Mouse (Mus musculus): ENCODE measurements around the gene Spsb1.
A peak's percentile ranks its signal among the peaks of the same experiment; 100 is the strongest.

Gene Spsb1

DNA sequence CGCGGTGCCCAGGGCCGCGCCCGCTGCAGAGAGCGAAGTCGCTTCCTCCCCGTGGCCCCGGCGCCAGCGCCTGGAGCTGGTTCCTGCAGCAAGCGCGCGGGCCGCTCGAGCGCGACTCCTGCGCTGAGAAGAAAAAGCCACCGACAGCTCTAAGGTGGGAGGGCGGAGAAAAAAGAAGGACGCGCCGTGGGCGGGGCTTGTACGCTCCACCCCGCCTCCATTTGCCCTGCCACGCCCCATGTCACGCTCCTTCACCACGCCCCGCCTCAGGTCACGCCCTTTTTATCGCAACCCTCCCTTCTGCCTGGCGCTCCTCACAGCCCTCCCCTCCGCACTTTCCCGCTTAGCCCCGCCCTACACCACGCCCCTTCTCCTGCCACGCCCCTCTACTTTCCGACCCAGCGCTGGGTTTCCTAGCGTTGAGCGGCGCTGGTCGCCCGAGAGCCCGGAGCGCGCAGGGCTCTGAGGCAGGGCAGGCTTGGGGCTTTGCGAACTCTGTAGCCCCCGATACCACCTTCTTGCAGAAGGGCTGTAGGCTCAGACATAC lies at the start of gene Spsb1:
Gene Spsb1, minus strand, starts transcription at position 151 of the 547 bp plus-strand sequence.
- DNase-seq (ENCODE audit: low spot score), result peak; percentile 97

DNA sequence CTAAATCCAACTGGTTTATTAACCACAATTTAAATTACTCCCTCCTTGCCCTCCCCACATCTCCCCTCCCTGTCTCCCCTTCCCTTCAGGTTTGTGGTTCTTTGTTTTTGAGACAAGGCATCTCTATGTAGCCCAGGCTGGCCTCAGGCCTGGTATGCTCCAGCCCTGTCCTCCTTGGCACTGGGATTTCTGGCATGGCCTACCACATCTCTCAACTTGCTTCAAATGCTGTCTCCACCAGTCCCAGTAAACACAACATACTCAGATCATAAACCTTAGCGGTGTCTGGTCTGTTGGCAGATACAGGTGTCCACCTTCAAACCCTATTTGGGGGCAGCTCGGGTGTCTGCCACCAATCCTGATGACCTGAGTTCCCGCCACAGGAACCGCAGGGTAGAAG lies 48.8 kb upstream of the Spsb1 start:
- no peak for DNase-seq (ENCODE audit: low spot score)

DNA sequence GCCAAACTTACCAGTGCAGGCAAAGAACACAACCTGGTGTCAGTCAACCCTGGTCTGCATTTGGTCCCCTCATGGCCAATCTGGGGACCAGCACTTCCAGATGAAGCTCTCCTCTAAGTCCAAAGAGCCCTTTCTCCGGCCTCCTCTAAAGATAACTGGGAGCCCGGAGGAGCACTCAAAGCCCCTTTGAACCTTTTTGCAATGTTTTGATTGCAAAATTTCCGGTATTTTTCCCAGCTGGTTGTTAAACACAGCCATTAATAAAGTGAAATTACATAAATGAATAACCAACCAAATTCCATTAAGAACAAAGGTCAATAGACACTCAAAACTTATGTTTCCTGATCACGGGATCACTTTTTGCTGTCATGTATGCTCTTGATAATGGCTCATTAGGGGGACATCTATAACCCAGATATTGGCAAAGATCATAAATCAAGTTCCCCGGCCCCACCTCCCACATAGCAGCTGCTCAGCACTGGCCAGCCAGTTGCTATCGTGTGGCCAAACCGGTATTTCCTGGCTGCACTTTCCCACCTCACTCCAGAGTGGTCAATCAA lies 48.3 kb upstream of the Spsb1 start:
- DNase-seq (ENCODE audit: low spot score), result peak; percentile 39

DNA sequence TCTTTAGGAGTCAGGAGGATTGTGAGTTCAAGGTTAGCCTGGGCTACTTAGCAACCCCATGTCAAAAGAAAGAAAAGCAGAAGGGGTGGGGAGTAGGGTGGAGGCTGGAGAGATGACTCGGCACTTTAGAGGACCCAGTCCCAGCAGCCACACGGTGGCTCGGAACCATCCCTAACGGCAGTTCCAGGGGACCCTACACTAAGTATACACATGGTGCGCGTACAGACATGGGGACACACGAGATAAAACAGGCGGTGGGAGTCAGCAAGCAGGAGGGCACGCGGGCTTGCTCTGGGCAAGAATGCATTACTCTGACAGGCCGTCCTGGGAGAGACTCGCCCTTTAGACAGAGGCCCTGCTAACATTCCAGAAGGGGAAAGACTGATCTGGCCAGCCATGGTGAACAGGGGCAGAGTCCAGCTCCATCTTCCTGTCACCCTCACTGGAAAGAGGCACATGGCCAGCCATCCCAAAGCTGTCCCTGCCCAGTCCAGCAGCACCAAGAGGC lies 47.2 kb upstream of the Spsb1 start:
- peak; percentile 21 for DNase-seq (ENCODE audit: low spot score)

DNA sequence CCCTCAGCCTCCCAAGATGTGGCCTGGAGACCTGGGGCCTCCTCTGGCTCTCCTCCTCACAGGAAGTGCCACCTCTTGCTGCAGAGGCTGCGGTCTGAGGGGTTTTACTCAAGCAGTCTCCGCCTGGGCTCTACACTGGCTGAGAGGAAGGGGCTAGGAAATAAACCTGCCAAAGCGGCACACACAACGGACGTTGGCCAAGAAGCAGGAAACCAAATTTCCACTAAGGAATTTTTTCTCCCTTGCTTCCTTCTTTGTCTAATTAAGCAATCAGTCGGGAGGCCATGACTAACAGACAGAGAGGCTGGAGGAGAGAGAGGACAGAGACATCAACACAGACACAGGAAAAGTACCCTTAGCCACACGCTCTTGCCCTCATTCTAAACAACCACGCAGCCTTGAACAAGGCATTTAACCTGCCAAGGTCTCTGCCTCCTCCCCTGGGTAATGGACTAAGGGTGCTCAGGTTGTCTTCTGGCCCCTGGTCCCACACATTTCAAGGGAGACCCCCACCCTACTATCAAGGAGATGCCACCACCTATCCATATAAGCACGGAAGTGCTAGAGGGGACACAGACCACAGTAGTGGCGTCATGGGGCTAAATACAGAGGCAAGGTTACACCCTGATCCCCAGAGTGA lies 46.5 kb upstream of the Spsb1 start:
- DNase-seq (ENCODE audit: low spot score), result no peak

DNA sequence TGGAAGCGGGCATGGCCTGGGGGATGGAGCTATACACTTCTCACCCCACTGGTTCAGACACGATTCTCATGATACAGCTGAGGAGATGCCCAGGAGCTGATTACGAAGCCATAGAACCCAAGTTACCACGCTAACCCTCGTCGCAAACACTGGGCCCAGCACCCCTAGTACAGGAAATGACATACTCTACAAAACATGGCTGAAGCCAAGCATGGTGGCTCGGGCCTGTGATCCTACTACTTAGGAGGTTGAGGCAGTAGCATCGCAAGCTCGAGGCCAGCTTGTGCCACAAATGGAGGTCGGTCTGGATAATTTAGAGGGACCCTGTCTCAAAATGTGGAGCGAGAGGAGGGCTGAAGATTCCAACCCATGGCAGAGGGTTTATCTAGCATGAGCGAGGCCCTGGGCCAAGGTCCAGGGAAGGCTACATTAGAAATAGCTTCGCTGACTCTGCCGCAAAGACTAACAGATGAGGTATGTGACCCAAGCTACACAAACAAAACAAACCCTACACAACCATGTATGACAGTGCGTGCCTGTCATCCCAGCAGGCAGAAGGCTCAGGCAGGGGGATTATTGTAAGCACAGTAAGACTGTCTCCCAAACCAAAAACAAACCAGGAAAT lies 45.2 kb upstream of the Spsb1 start:
- no peak for DNase-seq (ENCODE audit: low spot score)

DNA sequence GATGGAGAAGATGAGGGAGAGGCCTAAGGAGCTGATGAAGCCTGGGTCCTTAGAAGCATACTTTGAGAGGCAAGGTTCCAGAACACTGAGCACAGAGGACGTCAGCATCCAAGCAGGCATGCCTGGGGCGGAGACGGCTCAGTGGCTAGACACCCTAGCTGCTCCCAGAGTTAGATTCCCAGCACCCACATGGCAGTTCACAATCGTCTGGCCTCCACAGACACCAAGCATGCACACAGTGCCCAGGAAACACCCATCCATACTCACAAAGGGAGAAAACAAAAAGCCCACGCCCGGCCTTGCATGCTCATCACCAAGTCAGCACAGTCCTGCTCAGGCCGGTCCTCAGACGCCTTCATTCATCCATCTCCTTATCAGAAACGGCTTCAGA lies 44.7 kb upstream of the Spsb1 start:
- DNase-seq (ENCODE audit: low spot score), result no peak

DNA sequence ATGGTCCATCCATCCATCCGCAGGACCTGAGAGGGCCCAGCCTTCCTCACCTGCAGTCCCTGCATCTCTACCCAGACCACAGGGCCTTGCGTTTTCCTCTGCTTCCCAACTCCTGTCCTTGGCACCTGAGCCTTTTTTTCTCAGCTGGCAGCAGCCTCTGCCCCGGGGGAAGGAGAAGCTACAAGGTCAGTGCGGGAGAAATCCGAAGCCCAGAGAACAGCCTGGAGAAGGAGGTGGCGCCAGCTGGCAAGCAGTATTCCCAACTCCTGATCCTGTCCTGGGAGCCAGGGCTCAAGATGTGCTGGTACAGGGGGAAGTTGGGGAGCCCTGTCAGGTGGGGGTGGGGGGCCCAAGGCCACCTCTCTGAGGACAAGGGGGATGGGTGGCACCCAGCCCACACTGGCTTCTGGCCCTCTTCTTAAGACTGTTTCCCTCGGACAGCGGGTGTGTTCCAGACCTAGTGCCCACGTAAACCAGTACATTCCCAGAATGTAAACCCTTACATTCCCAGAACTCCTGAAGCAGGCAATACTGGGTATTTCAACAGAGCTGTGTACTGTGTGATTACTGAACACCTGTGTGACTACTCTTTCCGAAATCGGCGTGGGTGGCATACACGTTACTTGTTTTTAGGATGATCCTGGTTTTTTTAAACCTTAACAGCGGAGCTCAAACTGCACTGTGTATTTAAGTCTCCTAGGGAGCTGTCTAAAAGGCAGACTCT lies 44.1 kb upstream of the Spsb1 start:
- no peak for DNase-seq (ENCODE audit: low spot score)

DNA sequence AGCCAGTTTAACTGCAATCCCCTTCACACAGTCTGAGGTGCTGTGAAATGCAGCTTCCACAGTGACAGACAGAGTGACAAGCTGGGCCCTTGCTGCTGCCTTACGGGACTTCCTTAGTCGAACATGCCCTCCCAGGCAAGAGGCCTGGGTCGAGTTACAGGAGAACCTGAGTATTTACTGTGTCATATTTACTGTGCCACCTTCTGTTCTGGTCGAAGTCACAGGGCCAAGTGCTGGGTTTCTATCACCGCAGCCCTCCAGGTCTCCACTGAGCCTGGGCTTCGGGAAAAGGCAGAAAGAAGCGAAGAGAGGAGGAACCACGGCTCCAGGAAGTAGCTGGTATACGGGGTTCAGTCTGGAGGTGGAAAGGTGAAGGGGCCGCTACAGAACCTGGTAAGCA lies 43.2 kb upstream of the Spsb1 start:
- DNase-seq (ENCODE audit: low spot score), result no peak

DNA sequence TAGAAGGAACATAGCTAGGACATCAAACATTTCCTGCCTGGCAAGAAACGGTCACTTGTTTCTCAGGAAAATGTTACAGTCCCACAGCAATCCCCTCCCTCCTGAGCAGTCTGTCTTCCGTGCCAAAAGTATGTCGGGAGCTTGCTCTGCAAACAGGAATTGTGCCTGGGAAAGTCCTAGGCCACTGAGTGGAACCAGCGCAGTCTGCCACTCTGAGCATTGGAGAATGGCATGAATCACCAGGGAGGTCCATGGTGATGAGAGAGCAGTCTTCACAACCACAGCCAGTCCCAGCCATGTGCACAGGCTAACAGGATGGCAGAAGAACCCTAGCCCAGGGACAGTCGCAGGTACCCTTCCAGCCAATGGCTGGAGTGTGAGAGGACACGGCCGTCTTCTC lies 41.6 kb upstream of the Spsb1 start:
- DNase-seq (ENCODE audit: low spot score), result no peak

DNA sequence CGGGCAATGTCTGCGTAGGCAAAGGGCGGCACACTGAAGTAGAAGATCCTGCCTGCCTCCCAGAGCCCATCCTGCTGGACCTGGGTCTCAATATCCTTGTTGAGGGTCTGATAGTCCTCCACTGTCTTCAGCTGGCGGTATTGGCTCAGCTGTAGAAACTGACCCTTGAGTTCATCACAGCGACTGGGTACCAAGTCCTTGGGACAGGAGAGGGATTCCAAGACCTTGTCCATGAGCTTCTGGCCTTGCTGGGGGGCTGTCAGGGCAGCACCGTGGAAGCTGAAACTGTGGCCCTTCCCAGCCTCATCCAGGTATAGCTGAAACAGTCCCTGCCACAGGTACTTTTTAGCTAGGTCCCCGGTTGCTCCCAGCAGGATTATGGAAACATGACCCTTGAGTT lies 41.1 kb upstream of the Spsb1 start:
- DNase-seq (ENCODE audit: low spot score), result no peak

DNA sequence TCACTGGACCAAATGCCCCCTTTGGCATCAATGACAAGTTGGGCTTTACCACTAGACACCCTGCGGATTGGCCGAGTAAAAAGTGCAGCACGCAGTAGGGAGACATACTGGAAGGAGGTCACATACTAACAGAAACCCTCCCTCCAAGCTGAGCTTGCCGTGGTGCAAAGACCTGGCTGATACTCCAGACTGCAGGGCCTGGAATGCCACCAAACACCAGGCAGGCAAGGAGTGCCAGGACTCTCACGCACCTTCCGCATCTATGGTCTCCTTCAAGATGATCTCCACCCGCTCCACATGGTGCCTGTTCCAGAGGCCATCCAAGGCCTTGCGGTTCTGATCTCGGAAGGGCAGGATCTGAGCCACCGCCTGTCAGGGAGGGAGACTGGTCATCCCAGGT lies 39.4 kb upstream of the Spsb1 start:
- DNase-seq (ENCODE audit: low spot score), result no peak

DNA sequence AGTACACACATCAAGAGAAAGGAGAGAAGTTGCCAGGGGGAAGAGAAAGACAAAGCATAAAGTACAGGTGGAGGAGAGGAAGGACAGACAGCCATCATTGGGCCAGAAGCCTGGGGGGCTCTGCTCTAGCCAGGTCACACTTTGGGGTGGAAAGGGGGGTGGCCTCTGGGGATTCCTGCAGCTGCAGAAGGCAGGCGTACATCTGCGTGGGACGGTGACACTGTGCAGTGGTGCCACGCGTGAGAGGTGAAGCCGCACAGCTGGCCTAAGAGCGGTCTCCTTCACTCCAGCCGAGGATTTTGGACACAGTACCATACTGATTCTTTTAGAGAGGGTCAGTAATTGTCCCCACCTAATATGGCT lies 37.8 kb upstream of the Spsb1 start:
- no peak for DNase-seq (ENCODE audit: low spot score)

DNA sequence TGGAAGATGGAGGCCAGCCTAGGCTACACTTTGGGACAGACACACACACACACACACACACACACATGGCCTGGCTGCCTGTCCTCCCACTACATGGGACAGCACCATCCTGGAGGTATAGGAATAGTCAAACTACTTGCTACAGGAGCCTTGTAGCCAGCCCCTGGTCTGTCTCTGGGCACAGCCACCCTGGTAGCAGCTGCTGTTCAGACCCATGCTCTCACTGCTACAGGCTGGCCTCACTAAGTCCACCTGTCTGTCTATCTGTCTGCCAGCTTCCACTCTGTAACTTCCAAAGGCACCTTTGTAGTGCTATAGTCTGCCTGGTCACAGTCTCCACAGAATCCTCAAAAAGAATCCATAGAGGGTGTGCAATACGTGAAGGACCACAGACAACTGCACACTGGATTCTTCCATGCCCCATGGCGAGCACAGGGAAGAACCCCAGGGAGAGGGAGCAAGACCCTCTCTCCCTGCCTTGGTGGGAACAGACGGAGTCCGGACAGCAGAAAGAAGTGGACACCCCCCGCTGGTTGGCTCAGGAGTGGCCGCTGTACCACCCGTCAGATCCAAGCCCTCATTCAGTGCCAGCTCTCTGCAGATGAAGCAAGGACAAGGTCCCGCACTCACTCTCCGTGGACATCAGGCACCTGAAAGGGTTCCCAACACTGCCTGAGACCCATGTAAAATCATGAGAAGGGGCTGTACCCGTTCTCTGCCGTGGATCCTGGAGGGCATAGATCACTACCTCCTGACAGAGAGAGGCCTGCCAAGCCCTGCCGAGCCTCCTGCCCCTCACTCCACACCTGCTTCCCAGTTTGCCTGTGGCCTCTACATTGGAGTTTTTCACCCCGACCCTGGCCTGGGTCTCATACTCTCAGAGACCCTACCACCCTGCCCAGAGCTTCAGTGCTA lies 37.2 kb upstream of the Spsb1 start:
- DNase-seq (ENCODE audit: low spot score), result no peak

DNA sequence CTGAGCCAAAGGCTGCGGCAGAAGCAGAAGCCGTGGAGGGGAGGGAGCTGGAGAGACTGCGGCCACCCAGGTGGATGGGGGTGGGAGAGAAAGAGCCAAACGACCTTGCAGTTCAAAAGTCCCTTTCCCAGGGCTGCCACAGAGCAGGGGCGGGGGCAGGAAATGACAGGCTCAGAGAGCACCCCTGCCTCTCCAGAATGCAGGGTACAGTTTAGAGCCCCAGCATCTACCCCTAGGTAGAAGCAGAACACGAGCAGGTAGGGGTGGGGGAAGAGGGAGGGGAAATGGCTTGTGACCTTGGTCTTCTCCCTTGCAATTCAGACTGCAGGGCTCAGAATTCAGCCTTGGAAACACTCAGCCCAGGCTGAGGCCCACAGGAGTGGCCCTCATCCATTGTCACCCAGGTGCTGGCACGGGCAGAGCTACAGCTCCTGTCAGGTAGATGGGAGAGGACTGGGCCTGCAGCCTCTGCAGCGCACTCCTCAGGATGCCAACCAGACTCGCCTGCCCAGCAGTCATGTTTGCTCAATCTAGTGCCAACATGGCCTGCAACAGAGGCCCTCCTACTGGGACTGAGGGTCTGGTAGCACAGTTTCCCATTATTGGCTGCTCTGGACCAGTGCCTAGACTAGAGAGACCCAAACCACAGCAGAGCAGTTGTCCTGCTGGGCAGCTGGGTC lies 36.3 kb upstream of the Spsb1 start:
- DNase-seq (ENCODE audit: low spot score), result no peak

DNA sequence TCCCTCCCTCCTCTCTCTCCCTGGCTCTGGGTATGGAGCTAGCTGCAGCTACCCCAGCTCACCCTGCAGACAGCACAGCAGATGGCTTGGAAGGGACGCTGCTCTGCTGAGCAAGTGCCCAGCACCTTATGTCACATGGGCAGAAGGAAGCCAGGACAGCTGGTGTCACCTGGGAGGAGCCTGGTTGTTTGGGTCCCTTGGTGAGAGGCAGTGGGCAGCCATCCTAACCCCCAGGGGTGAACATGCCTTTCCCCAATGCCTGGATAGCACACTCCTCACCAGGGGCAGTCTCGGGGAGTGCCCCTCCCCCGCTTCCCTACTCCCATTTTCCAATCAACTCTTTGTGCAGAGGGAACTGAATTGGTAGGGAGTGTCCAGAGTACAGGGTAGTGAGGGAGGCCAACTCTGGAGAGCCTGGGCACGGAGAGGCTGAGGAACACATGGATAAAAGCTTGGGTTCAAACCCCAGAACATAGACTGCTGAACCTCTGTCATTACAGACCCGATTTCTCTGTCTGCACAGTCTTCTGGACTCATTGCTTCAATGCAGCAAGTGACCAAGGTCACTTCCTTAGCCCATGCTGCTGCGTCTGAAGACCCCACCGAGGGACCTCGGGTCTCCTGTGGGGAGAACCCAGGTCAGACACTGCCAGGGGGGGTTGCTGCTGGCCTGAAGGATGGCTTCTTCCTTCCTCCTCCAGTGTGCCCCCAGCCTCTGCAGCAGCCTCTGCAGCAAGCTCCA lies 35.5 kb upstream of the Spsb1 start:
- peak; percentile 41 for DNase-seq (ENCODE audit: low spot score)

DNA sequence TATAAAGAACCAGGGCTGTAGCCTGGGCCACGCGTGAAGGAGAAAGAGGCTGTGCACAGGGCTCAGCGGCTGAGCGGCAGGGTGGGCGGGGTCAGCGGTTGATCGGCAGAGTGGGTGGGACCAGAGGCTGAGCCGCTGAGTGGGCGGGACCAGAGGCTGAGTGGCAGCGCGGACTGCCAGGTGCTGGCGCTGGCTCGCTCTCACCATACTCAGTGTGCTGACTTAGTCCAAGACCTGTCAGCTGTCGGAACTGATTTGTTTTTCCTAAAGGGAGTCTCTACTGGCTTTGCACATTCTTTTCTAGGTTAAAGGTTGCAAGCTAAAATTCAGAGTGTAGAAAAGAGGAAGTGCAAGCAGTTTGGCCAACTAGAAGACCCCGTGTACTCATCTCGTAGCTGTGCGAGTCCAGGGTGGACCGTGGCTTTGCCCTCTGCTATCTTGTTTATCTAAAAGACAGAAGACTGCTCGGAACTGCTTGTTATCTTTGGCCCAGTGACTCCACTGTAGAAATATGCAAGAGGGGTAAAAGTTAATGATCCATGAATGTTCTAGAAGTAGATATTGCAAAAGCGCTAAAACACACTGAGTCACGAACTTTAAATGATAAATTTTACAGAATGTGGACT lies 34.2 kb upstream of the Spsb1 start:
- peak; percentile 95 for DNase-seq (ENCODE audit: low spot score)

DNA sequence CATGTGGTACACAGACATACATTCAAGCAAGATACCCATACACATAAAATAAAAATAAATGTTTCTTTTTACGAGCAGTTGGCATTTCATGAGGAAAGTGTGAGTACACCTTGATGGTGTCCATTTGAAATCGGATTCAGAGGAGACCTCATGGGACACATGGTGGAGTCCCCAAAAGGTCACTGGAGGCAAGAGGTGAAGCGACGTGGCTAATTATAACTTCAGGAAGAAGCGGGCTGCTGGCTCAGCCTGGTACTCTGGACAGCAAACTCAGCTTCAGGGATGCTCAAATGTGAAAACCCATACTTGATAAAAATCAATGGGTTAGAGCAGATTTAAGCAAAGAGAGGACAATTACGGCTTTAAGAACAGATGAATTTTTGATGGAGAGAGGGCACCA lies 33.5 kb upstream of the Spsb1 start:
- no peak for DNase-seq (ENCODE audit: low spot score)

DNA sequence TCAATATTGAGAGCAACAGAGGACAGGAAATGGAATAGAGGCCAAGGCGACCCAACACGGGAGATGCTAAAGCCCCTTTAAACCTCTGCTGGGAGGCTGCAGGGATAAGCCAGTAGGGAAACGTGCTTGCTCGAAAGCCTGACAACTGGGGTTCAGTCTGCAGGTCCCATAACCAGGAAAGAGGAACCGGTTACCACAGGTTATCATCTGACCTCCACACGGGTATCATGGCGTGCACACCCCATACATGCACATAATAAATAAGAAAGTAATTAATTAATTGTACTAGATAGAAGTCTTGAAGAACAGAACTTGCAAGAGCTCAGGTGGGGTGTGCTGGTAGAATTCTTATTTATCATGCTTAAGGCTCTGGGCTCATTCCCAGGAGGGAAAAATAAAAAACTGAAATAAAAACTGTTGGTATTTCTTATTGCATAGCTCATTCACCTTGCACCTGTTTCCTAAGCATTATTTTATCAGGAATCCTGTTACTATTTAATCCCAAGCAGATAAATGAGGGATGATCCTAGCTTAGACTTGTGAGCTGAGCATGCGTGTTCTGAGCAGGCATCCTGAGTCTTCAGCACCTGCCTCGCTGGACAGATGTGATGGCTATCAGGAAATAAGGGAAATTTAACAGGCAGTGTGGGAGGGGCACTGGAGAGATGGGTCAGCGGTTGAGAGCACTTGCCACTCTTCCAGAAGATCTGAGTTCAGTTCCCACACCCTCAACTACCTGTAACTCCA lies 32.0 kb upstream of the Spsb1 start:
- DNase-seq (ENCODE audit: low spot score), result no peak
